In genomic region chr10:79728323-79729249, GRCm38 (mm10) we compare ENCODE assay signal across 21 mouse cellular contexts. TPM values are rescaled to one million over a fixed set of nuclear protein-coding genes. Genes with fewer than 3 reads are reported as not detected.
DNase-seq lines count a peak whose midpoint lies in the region; ATAC-seq and TF ChIP-seq lines count a peak whose summit lies in the region.
"Had no signal": no experiment of that assay in that cellular context is flagged by ENCODE, and none has a peak within 500 bp of the region (broad histone marks: within the 10 kb centered on the region; RNA-seq: fewer than 3 reads in every experiment).

No protein-coding gene starts in this region.

- no peaks in the 10 kb centered on the region for H3K27me3 ChIP-seq in thymus, adult 2 months (ENCODE audit: control insufficient read depth, insufficient read depth, low read length)
- H3K27me3 ChIP-seq: neural tube, embryonic 12.5 days had no signal

- DNase-seq in frontal cortex, postnatal 25 days (ENCODE audit: low spot score in 2 of 2) = no peak
- DNase-seq in layer of hippocampus, adult 2 months (ENCODE audit: low spot score in 2 of 2) = no peak
- DNase-seq in layer of hippocampus, postnatal 14 days (ENCODE audit: low spot score in 2 of 2) = no peak
- peak; percentile 61 for DNase-seq in right cerebral cortex, postnatal 25 days
- no peak for DNase-seq in right cerebral cortex, postnatal 4 days
- no peak for DNase-seq in adrenal gland, postnatal 10 days
- DNase-seq in thymus, adult 2 months = no peak
- DNase-seq: kidney, adult 11 months; kidney, postnatal 25 days; thymus, postnatal 14 days had no signal

- no peak overlapping the region for H3K4me3 ChIP-seq in layer of hippocampus, adult 2 months
- no peak overlapping the region for H3K4me3 ChIP-seq in thymus, adult 2 months (ENCODE audit: control insufficient read depth, insufficient read depth, low read length)
- H3K4me3 ChIP-seq: limb, embryonic 10.5 days; liver, embryonic 12.5 days; neural tube, embryonic 12.5 days had no signal

- H3K27ac ChIP-seq in layer of hippocampus, adult 2 months = peak overlapping the region; percentile 72
- H3K27ac ChIP-seq in thymus, adult 2 months (ENCODE audit: control insufficient read depth, insufficient read depth, low read length) = no peak overlapping the region
- H3K27ac ChIP-seq: limb, embryonic 10.5 days; liver, embryonic 12.5 days; neural tube, embryonic 12.5 days had no signal

- H3K36me3 ChIP-seq in thymus, adult 2 months (ENCODE audit: control insufficient read depth, insufficient read depth, low read length) = no peaks in the 10 kb centered on the region

- ATAC-seq in frontal cortex, adult (ENCODE audit: low TSS enrichment) = peak; percentile 60
- ATAC-seq: activated CD4-positive, CD25-positive, alpha-beta regulatory T cell, adult 4 months; hindbrain, embryonic 16.5 days; liver, embryonic 12.5 days had no signal

- WGBS in thymus, adult 2 months = 72% methylated on average over 28 of the region's 28 CpGs

- no peaks in the 10 kb centered on the region for H3K4me1 ChIP-seq in thymus, adult 2 months (replicated peaks; ENCODE audit: control insufficient read depth, insufficient read depth, low read length)
- H3K4me1 ChIP-seq: liver, embryonic 12.5 days; neural tube, embryonic 12.5 days had no signal

- no peak for TF ChIP-seq CTCF in layer of hippocampus, adult 2 months (conservative IDR thresholded peaks at IDR 0.05)
- TF ChIP-seq CTCF in thymus, adult 2 months (IDR thresholded peaks at IDR 0.05; ENCODE audit: borderline replicate concordance, control insufficient read depth, extremely low read depth, insufficient read depth, low read length, poor library complexity) = no peak

- no peak for TF ChIP-seq POLR2A in thymus, adult 2 months (IDR thresholded peaks at IDR 0.05; ENCODE audit: control insufficient read depth, extremely low read depth, insufficient read depth, low read length, poor library complexity)

RNA-seq across cellular contexts. Expression of gene Hcn2, which starts 12.2 kb away (rescaled TPM):
- 100 to 1,000 TPM; 118 TPM for total RNA-seq in layer of hippocampus, adult 2 months (2021)
- total RNA-seq in layer of hippocampus, postnatal 14 days (2021) = 10 to 100 TPM; 89.2 to 96.6 TPM
- 1 to 10 TPM; 7.2 to 8.7 TPM for total RNA-seq in adrenal gland, postnatal 10 days (2021)
- 3.1 and 4.7 TPM in 2 replicates for polyA plus RNA-seq in thymus, adult 2 months (2012; rRNA removed)
- polyA plus RNA-seq: activated CD4-positive, CD25-positive, alpha-beta regulatory T cell, adult 4 months; lung, embryonic 16.5 days had no signal

RNA-seq across cellular contexts. Expression of gene Polrmt, which starts 17.8 kb away (rescaled TPM):
- 10 to 100 TPM; 44.5 to 50.6 TPM for total RNA-seq in layer of hippocampus, adult 2 months (2021)
- total RNA-seq in layer of hippocampus, postnatal 14 days (2021) = 10 to 100 TPM; 45.3 to 49.0 TPM
- 10 to 100 TPM; 60.1 to 69.8 TPM for total RNA-seq in adrenal gland, postnatal 10 days (2021)
- polyA plus RNA-seq in thymus, adult 2 months (2012; rRNA removed) = 104 and 109 TPM in 2 replicates

RNA-seq across cellular contexts. Expression of gene Bsg, which starts 24.3 kb away (rescaled TPM):
- 100 to 1,000 TPM; 538 TPM for total RNA-seq in layer of hippocampus, adult 2 months (2021)
- 100 to 1,000 TPM; 695 to 807 TPM for total RNA-seq in layer of hippocampus, postnatal 14 days (2021)
- total RNA-seq in adrenal gland, postnatal 10 days (2021) = 100 to 1,000 TPM; 662 to 732 TPM
- 345 and 396 TPM in 2 replicates for polyA plus RNA-seq in thymus, adult 2 months (2012; rRNA removed)

RNA-seq across cellular contexts. Expression of gene Fgf22, which starts 26.3 kb away (rescaled TPM):
- 1 to 10 TPM; 1.9 to 2.8 TPM for total RNA-seq in layer of hippocampus, adult 2 months (2021)
- total RNA-seq in layer of hippocampus, postnatal 14 days (2021) = 1 to 10 TPM in 1 of 2 experiments, under 1 TPM in 1; 0.88 to 1.7 TPM
- not detected for total RNA-seq in adrenal gland, postnatal 10 days (2021)
- polyA plus RNA-seq in thymus, adult 2 months (2012; rRNA removed) = not detected in 2 replicates
- total RNA-seq: adrenal gland, postnatal 4 days; heart, adult 18-20 months; heart, postnatal 10 days; megakaryocyte-erythroid progenitor cell, adult 5-6 weeks had no signal
- polyA plus RNA-seq: activated CD4-positive, CD25-positive, alpha-beta regulatory T cell, adult 4 months had no signal

RNA-seq across cellular contexts. Expression of gene Rnf126, which starts 38.2 kb away (rescaled TPM):
- total RNA-seq in layer of hippocampus, adult 2 months (2021) = 10 to 100 TPM; 85.0 to 88.3 TPM
- total RNA-seq in layer of hippocampus, postnatal 14 days (2021) = 10 to 100 TPM; 86.1 to 90.5 TPM
- total RNA-seq in adrenal gland, postnatal 10 days (2021) = 10 to 100 TPM; 50.8 to 55.1 TPM
- polyA plus RNA-seq in thymus, adult 2 months (2012; rRNA removed) = 375 and 472 TPM in 2 replicates

Comparison
In these comparisons a context has a peak if more than half of its experiments do, and no peak if none do; other contexts are left out.
1. RNA of gene Hcn2, which starts 12.2 kb away (total RNA-seq): 118 TPM in layer of hippocampus, adult 2 months and 89.2 to 96.6 TPM in layer of hippocampus, postnatal 14 days; 7.2 to 8.7 TPM in adrenal gland, postnatal 10 days; every median in the first group is over 4 times any median in the second.